Mouse (Mus musculus): Measurements from ENCODE around the gene Tmem189.
A peak's percentile ranks its signal among the peaks of the same experiment; 100 is the strongest.

Gene Tmem189

GRCm38 (mm10) chr2:167680657-167681056 lies 9.0 kb downstream of the Tmem189 start:
- no peak for DNase-seq (ENCODE audit: low read depth, low spot score)

- DNase-seq (ENCODE audit: low read depth, low spot score) = no peak
These were observed 9.7 kb downstream of the Tmem189 start for GRCm38 (mm10) chr2:167679902-167680430.

- DNase-seq (ENCODE audit: low read depth, low spot score) = no peak
These were observed 11.0 kb downstream of the Tmem189 start for GRCm38 (mm10) chr2:167678600-167678999.

DNA sequence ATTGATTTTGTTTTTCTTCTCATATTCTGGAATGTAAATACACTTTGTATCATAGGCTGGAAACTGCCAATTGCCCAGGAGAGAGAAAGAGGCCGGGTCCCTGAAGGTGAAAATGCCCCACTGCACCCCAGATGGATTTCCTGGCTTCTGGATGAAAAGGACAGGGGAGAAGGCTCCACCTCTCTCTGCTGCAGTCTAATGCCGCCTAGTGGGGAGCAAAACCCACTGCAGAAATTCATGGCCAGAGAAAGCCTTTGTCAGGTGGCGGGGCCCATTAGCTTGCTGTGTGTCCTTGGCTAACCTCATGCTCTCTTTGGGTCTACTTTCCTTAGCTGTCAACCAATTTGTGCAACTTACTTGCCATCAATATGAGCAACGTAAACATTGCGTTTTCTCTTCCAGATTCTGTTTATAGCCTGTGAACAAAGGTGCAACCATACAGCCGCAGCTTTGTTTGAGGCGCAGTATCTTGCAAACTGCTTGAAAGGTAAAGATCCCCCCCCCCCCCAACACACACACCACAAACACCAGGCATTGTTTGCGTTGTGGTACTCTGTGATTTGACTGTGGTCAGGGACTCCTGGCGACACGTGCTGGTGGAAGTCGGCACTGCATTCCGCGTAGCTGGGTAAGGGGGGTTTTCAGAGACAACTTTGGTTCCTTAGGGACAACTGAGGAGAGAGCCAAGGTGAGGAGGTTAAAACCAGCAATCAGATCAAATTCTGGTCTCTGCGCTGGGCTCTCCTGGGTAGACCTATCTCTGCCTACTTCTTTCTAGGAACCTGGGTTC lies 14.3 kb downstream of the Tmem189 start:
- no peak for DNase-seq (ENCODE audit: low read depth, low spot score)

DNA sequence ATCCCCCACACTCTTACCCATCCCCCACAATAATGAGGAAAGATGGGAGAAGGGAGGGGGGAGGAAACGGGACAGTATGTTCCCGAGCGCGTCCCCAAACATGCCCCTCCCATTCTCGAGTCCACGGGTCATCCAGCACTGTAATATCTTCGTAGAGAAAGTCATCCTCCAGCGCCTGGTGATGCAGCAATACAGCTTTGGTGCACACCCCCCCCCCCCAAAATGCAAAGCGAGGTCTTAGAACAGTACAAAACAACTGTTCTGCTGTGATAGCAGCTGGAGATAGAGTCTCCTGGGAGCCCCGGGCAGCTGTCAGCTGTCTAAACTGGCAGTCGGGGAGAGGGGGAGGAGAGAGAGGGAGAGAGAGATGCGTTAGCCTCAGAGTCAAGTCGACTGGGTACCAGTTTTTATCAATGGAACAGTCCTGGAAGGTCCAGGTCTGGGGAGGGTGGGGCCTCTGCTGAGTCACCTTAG lies 17.4 kb downstream of the Tmem189 start:
- no peak for DNase-seq (ENCODE audit: low read depth, low spot score)

DNA sequence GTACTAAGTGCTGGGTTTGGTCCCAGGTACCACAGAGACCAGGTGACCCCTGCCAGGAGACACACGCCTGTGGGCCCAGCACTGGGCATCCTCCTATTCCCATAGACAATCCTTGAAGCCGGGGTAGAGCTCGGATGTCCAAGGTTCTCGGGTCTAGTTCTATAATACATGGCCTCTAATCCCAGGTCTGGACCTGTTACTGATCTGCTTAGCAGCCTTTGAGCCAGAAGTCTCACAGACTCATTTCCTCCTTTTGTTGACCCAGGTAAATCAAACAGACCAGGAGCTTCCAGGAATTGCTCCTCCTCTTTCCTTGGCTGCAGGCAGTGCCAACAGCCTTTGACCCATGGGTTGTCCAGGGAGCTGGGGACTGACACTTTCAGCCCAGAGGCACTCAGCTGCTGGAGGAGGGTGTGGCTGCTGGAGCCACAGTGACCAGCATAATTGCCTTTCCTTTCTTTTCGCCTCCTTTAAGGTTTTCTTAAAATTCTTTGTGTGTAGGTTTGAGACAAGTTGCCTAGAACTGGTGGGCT lies 18.5 kb downstream of the Tmem189 start:
- no peak for DNase-seq (ENCODE audit: low read depth, low spot score)

DNA sequence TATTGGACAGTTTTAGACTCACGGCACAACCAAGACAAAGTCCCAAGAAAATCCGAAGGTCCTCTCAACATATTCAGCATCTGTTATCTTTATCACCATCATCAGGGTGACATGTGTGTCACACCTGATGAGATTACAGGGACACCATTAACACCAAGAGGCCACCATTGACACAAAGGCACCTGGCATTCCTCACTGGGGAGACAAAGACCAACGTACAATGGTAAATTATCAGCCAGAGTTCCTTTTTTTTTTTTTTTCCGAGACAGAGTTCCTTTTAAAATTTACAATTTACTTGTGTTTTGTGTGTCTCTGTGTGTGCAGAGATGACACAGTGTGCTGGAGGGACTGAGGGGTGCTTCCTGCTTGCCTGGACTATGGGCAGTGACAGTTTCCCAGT lies 20.2 kb downstream of the Tmem189 start:
- no peak for DNase-seq (ENCODE audit: low read depth, low spot score)

GRCm38 (mm10) chr2:167668426-167668825 lies 21.2 kb downstream of the Tmem189 start:
- no peak for DNase-seq (ENCODE audit: low read depth, low spot score)

DNA sequence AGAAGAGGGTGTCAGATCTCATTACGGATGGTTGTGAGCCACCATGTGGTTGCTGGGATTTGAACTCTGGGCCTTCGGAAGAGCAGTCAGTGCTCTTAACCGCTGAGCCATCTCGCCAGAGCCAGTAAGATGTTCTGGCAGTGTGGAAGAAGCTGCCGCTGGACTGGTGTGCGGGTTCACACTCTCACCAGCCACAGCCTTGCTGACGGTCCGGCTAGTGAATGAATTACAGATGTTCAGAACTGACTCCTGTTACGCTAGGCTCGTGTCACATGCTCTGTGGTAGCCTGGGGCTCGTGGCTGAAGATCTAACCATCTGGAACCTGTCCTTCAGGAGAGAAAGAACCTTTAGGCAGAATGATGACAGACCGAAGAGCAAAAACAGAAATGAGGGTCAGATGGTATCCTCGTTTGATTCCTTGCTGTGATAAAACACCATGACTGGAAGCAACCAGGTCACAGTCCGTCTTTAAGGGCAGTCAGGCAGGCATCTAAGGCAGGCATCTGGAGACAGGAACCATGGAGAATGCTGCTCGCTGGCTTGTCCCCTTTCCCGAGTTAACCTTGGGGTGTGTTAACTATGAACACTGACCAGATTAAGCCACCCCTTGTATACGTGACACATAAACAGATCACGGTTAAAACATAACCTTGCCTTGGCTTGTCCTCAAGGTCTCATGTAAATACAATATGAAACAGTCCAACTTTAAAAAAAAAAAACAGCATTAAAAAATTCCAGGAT lies 23.5 kb downstream of the Tmem189 start:
- DNase-seq (ENCODE audit: low read depth, low spot score) = no peak

GRCm38 (mm10) chr2:167662713-167663112 lies 26.9 kb downstream of the Tmem189 start:
- no peak for DNase-seq (ENCODE audit: low read depth, low spot score)

GRCm38 (mm10) chr2:167661270-167662203 lies 28.1 kb downstream of the Tmem189 start, which contains the start of gene Gm20431:
Gene Gm20431, minus strand, starts transcription at chr2:167661496.
- DNase-seq (ENCODE audit: low read depth, low spot score) = peak; percentile 81

DNA sequence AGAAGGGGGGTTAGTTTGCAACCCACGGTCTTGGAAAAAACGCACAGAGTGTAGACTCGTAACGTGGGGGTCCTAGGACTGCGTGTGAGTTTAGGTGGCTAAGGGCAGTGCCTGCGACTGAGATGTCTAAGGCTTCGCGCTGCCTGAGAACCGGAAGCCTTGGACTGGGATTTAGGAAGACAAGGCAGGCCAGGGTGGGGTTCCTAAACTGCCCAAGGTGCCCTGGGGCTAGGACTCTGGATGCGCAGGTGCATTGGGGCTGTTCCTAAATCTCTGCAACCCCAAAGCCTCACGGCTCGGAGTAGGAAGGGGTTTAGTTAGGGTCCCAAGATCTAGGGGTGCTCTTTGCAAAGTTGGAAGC lies 29.0 kb downstream of the Tmem189 start:
- DNase-seq (ENCODE audit: low read depth, low spot score) = no peak

- DNase-seq (ENCODE audit: low read depth, low spot score) = no peak
These were observed 29.6 kb downstream of the Tmem189 start for GRCm38 (mm10) chr2:167659847-167660610.

GRCm38 (mm10) chr2:167659177-167659846 lies 30.3 kb downstream of the Tmem189 start:
- no peak for DNase-seq (ENCODE audit: low read depth, low spot score)

DNA sequence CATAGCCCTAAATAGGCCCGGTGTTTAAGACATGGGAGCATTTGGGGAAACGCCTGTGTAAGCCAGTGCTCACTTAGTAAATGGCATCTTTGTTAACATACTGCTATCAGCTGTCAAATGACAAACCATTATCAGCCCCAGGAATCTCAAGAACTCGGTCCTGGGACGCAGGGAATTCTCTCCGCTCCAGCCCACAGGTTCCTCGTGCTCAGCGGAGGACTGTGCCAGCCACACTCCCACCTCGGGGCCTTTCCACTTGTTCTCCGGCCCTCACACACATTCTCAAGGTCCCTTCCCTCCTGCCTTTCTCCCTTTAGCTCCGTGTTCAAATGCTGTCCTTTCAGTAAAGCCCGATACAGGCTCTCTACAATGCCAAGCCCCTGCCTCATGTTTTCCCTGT lies 30.9 kb downstream of the Tmem189 start:
- DNase-seq (ENCODE audit: low read depth, low spot score) = no peak

GRCm38 (mm10) chr2:167657973-167658372 lies 31.6 kb downstream of the Tmem189 start:
- DNase-seq (ENCODE audit: low read depth, low spot score) = no peak

DNA sequence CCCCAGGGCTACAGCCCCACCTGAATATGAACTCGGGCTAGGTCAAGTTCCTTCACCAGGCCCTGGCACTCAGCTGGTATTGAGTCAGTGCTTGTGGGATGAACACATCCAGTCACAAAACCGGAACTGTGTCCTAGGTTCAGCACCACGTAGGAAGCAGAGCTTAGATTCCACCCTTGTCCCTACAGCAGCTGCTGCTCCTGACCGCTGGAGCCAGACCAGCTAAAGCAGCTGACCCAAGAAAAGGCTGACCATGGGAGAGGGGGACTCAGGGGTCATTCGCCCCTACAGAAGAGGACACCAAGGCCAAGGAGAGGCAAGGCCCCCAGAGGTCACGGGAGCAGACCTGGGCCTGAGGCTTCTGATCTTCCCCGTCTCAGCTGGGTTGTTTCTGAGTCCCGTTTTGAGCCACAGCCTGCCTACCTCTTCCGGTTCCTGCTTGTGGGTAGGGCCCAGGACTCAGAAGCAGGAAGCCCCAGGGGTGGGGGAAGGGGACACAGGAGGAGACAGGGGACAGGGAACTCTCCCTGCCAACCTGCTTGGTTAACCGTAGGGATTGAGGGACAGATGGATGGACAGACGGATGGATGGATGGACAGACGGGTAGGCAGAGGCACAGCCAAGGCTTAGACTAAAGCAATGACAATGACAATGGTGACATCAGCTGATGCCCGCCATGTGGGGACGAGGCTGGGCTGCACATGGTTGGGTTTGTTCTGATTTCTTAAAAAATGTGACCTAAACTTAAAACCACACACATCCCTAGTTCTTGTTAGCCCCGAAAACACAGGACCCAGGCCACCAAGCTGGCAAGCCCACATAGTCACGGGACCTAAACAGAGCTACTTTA lies 32.8 kb downstream of the Tmem189 start:
- DNase-seq (ENCODE audit: low read depth, low spot score) = no peak

DNA sequence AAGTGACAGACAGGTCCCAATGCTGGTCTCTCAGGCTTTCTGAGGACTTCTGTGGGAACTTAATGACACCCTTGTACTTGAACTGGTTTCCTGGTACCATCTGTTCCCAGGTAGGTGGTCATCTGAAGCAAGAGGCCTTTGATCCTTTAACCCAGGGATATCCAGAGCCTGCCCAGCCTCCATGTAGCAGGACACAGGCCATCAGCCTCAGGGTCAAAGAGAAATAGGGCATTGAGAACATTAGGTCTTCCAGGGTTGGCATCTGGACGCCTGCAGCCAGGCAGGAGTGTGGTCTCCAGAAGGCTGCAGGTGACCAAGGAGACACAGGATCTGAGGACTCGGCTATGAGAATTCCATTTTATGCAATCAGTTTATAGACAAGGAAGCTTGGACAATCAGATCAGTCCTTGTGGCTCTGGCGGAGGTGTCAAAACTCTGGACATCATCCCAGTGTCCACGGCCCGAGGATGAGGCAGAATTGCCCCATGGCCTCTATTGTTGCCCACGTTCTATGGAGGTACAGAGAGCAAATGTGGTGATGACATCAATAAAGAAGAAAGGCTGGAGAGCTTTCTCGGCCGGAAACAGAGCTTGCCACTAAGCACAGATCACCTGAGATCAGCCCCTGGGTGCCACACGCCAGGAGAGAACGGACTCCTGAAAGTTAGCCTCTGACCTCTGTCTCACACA lies 34.6 kb downstream of the Tmem189 start:
- DNase-seq (ENCODE audit: low read depth, low spot score) = no peak
